Mouse (Mus musculus): ENCODE results near the gene Tmem230. TPM values are rescaled to one million over a fixed set of nuclear protein-coding genes. Genes with fewer than 3 reads are reported as not detected.

The Tmem230 gene
- polyA plus RNA-seq, 1 experiment = not detected

DNA sequence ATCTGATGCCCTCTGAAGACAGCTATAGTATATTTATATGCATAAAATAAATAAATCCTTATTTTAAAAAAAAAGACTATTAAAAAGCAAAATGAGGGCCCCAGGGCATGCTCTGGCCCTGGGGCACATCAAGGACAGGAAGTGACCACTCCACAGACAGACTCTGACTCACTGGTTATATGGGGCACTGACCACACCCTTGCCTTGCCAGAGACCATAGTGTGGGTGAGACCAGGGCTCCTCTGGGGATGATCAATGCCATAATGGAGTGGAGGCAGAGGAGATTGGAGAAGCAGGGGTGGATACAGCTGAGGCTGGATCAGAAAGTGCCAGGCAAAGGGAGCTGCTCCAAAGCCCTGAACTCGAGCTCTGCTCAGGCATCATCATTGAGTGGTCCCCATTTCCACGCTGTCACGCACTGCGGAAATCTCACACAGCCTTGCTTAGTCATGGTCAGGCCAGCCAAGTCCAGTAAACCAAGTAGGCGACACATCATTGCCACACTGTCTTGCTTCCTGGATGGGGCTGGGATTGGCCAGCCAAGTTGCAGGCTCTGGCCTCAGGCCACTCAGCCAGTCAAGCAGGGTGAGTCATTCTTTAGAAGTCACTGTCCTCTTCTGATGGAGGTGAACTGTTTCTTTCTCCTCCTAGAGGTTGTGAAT lies 35.5 kb downstream of the Tmem230 start:
- WGBS = 87% methylated on average over 5 of the region's 5 CpGs
- peaks cover 5% of the 10 kb centered on the region for H3K4me1 ChIP-seq (ENCODE audit: control insufficient read depth, insufficient read depth, low read length)
- TF ChIP-seq POLR2A (IDR thresholded peaks at IDR 0.05; ENCODE audit: insufficient read depth, low read depth, low read length) (no peak), CTCF (IDR thresholded peaks at IDR 0.05; ENCODE audit: insufficient read depth, low read depth, low read length) (no peak)
- no peak overlapping the region for H3K27ac ChIP-seq (ENCODE audit: insufficient read depth, low read depth, low read length)
- H3K4me3 ChIP-seq (ENCODE audit: insufficient read depth, low read depth, low read length) = no peak overlapping the region

DNA sequence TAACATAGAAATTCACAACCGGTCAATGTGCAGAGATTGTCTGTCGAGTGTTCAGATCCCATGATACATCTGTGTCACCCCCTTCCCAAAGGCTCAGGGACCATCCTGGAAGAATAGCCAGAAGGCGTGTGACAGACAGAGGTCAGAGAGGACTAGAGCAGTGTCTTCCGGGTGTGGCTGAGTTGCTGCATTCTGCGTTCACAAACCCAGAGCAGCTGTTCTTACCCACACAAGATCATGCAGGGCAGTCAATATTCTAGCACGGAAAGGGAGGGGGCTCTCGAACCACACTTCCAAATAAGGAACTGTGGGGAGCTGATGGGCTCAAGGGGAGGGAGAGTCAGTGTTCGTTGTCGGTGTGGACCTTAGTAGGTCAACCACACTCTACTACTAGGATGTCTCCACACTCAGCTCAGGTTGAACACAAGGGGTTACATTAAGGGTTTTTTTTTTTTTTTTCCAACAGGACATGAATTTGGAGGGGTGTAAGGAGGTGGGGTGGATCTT lies 36.7 kb downstream of the Tmem230 start:
- Histone ChIP-seq H3K27ac (ENCODE audit: insufficient read depth, low read depth, low read length) (no peak overlapping the region), H3K4me1 (ENCODE audit: control insufficient read depth, insufficient read depth, low read length) (no peaks in the 10 kb centered on the region), H3K4me3 (ENCODE audit: insufficient read depth, low read depth, low read length) (no peak overlapping the region)
- 90% methylated on average over 9 of the region's 9 CpGs for WGBS
- TF ChIP-seq CTCF (IDR thresholded peaks at IDR 0.05; ENCODE audit: insufficient read depth, low read depth, low read length) (no peak), POLR2A (IDR thresholded peaks at IDR 0.05; ENCODE audit: insufficient read depth, low read depth, low read length) (no peak)

DNA sequence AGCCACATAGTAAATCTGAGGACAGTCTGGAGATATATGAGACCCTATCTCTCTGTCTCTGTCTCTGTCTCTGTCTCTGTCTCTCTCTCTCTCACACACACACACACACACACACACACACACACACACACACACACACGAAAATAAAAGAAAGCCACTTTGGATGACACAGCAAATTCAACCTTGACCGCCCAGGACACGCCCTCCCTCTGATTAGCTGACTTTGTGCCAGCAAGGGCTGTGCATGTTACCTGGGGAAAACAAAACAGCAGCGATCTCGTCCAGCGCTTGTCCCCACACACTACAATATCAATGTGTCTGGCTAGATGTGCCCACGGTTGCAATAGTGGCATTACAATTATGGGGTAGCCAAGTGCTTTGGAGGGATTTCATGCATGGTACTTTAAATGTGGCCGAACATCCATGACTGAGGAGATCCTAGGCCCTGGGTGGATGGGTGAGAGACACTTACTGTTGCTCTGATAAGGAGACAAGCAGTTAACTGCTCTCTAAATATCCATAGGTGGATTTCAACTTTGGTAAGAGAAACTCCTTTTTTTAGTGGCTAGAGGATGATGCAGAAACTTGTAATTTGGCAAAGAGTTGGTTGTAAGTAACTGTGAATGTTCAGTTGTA lies 39.2 kb downstream of the Tmem230 start:
- Histone ChIP-seq H3K4me1 (ENCODE audit: control insufficient read depth, insufficient read depth, low read length) (no peaks in the 10 kb centered on the region), H3K4me3 (ENCODE audit: insufficient read depth, low read depth, low read length) (no peak overlapping the region), H3K27ac (ENCODE audit: insufficient read depth, low read depth, low read length) (no peak overlapping the region)
- WGBS = 82% methylated on average over 8 of the region's 8 CpGs
- TF ChIP-seq CTCF (IDR thresholded peaks at IDR 0.05; ENCODE audit: insufficient read depth, low read depth, low read length) (no peak), POLR2A (IDR thresholded peaks at IDR 0.05; ENCODE audit: insufficient read depth, low read depth, low read length) (no peak)

DNA sequence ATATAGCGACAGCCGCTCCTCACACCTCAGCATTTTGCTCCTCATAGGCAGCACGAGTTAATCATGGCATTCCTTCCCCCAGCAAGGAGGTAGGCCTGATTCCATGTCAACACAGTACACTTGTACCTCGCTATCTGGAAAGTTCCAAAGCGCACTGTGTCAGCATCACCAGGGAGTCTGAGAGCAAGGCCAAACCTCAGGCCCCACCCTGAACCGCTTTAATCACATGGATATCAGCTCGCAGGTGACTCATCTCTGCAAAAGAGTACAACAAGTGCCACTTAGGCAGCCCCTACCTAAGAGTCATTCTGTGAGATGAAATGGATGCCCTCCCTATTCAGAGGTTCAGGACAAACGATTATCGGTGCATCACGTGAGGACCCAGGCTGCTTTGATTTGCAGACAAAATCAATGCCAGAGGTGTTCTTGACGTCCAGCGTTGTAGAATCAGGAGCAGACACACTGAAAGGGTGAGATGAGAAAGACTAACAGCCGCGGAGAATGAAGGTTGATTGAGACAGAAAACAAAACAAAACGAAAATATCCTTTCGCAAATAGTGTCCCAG lies 41.2 kb downstream of the Tmem230 start:
- WGBS = 86% methylated on average over 16 of the region's 16 CpGs
- H3K4me3 ChIP-seq (ENCODE audit: insufficient read depth, low read depth, low read length) = no peak overlapping the region
- no peak for TF ChIP-seq POLR2A (IDR thresholded peaks at IDR 0.05; ENCODE audit: insufficient read depth, low read depth, low read length)
- no peak for TF ChIP-seq CTCF (IDR thresholded peaks at IDR 0.05; ENCODE audit: insufficient read depth, low read depth, low read length)
- H3K27ac ChIP-seq (ENCODE audit: insufficient read depth, low read depth, low read length) = no peak overlapping the region
- no peaks in the 10 kb centered on the region for H3K4me1 ChIP-seq (ENCODE audit: control insufficient read depth, insufficient read depth, low read length)

DNA sequence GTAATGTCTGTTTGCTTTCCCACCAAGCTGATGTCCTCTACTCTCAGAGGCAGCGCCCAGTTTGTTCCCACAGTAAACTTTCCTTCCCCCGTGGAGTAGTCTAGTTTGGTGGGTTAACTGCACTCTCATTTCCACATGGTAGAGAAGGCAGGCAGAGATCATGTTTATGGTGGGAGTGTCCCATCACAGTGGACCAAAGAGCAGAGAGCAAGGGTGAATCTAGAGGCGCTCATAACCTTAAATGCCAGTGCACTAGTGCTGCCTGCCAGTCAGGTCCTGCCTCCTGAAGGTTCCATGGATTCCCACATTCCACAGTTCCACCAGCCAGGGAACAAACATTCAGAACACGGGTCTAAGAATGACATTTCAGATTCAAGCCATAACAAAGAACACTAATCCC lies 42.1 kb downstream of the Tmem230 start:
- WGBS = 90% methylated on average over 4 of the region's 4 CpGs
- no peak overlapping the region for H3K4me3 ChIP-seq (ENCODE audit: insufficient read depth, low read depth, low read length)
- H3K4me1 ChIP-seq (ENCODE audit: control insufficient read depth, insufficient read depth, low read length) = no peaks in the 10 kb centered on the region
- no peak overlapping the region for H3K27ac ChIP-seq (ENCODE audit: insufficient read depth, low read depth, low read length)
- TF ChIP-seq POLR2A (IDR thresholded peaks at IDR 0.05; ENCODE audit: insufficient read depth, low read depth, low read length) (no peak), CTCF (IDR thresholded peaks at IDR 0.05; ENCODE audit: insufficient read depth, low read depth, low read length) (no peak)

DNA sequence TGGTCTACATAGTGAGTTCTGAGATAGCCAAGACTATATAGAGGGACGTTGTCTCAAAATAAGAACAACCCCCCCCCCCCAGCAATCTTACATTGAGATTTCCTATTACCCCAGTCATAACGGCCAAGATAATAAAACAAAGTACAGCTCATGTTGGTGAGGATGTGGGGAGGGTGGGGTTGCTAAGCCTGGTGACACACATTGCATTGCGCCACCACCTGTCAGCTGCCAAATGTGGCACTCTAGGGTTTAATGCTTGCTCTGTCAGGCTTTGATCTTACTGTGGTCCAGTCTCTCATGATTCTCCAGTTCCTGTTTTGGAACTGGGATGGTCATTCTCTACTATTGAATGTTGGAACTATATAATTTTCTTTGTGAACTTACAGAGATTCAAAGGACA lies 43.8 kb downstream of the Tmem230 start:
- Histone ChIP-seq H3K4me1 (ENCODE audit: control insufficient read depth, insufficient read depth, low read length) (no peaks in the 10 kb centered on the region), H3K27ac (ENCODE audit: insufficient read depth, low read depth, low read length) (no peak overlapping the region), H3K4me3 (ENCODE audit: insufficient read depth, low read depth, low read length) (no peak overlapping the region)
- WGBS = 93% methylated on average over 3 of the region's 3 CpGs
- TF ChIP-seq CTCF (IDR thresholded peaks at IDR 0.05; ENCODE audit: insufficient read depth, low read depth, low read length) = no peak
- no peak for TF ChIP-seq POLR2A (IDR thresholded peaks at IDR 0.05; ENCODE audit: insufficient read depth, low read depth, low read length)

DNA sequence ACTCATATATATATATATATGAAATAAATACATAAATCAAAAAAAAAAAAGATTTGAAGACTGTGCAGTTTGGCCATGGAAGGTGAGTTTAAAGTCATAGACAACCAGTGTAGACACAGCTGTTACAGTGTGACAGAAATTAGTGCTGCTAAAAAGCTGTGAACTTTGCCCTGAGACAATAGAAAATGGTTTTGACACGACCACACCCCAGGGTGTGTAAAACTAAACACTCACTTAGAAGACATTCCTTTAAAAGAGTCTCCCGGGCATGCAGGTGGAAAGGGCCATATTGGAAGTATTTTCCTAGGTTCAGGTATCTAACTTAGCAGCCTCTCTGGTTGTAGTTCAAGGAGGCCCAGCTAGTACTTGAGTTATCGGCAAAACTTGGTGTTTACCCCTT lies 44.4 kb downstream of the Tmem230 start:
- no peak for TF ChIP-seq POLR2A (IDR thresholded peaks at IDR 0.05; ENCODE audit: insufficient read depth, low read depth, low read length)
- WGBS = 77% methylated on average over 3 of the region's 3 CpGs
- no peak overlapping the region for H3K4me3 ChIP-seq (ENCODE audit: insufficient read depth, low read depth, low read length)
- no peak overlapping the region for H3K27ac ChIP-seq (ENCODE audit: insufficient read depth, low read depth, low read length)
- no peaks in the 10 kb centered on the region for H3K4me1 ChIP-seq (ENCODE audit: control insufficient read depth, insufficient read depth, low read length)

DNA sequence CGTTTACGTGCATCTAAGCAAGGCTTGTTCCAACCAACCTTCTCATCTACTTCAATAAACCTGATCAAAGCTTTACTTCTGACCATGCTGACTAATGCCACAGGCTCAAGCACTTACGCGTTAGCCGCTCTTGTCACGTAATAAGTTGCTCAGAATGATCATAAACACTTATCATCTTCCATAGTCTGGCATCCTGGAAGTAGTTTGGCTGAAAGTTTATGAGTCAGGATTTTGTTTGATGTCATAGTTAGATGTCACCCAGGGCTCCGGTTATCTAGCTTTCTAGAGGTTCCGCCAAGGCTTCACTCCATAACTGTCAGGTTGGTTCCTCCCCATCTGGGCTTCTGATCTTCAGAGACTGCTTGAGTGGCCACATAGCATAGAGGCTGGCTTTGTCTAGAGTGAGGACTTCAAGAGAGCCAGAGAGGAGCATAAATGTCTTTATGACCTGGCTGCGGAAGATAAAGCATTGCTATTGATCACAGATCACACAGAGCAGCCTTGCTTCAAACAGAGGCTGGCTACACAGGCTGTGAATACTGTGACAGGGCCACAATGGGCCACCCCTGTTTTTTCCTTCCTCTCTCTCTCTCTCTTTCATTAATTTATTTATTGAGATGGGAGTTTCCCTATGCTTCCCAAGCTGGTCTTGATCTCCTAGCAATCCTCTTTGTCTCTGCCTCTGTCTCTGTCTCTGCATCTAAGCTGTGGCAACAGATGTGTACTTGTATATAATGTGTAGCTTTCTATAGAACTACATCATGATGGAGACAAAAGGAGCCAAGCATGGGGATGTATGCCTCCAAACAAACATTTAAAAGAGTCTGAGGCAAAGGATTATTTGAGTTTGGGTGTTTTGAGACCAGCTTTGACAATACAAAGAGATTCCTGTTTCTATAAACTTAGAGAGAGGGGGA lies 49.3 kb downstream of the Tmem230 start:
- WGBS = 93% methylated on average over 9 of the region's 9 CpGs
- TF ChIP-seq POLR2A (IDR thresholded peaks at IDR 0.05; ENCODE audit: insufficient read depth, low read depth, low read length) (no peak), CTCF (IDR thresholded peaks at IDR 0.05; ENCODE audit: insufficient read depth, low read depth, low read length) (no peak)
- H3K4me1 ChIP-seq (ENCODE audit: control insufficient read depth, insufficient read depth, low read length) = no peaks in the 10 kb centered on the region

More for the DNA sequence above, 49.3 kb downstream of the Tmem230 start:
- H3K27ac ChIP-seq (ENCODE audit: insufficient read depth, low read depth, low read length) = no peak overlapping the region
- no peak overlapping the region for H3K4me3 ChIP-seq (ENCODE audit: insufficient read depth, low read depth, low read length)

All from olfactory bulb, adult 2 months (tissue).